Mouse (Mus musculus) CD8-positive naive resting alpha-beta T cell, adult 2 months (primary cell): ENCODE data around the gene Mapk12.
A peak's percentile ranks its signal among the peaks of the same experiment; 100 is the strongest.

Experiments
- DNase-seq, 2 experiments: peaks; one replicate each; pipeline ENCODE4 v3.0.0; 2022; ENCODE audit warnings: low read depth in 2 of 2, low spot score in 2 of 2

Mapk12 gene

DNA sequence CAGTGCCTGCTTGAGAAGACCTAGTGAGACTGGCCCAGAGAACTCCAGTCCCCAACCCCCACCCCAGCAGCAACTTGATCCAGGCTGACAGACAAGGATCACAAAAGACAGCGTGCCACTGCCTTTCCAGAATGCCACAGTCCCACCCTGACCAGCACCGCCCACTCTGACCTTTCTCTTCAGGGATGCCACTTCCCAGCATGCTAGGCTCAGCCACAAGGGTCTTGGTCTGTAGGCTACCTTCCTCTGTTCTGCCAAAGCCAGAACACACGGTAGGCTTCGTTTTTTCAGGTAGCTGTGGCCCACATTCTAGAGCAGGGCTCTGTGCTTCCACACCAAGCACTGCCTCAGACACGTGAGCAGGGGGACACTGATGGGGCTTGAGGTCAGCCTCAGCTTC is 37.9 kb downstream of the Mapk12 start:
- DNase-seq, result no peak

DNA sequence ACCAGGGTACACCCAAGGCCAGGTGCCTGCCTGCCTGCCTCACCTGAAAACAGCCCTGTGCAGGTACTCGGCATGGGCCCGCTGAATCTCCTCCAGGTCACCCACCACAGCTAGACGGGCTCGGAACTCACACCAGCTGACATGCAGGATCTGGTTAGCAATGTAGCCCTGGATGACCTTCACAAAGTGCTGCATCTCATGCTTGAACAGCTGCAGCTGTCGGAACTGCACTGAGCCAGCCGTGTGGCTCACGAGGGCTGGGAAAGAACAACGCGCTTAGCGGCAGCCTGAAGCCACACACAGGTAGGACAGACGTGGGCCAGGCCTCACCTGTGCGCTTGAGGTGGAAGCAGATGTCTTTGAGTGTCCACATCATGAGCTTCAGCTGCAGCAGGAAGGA is 39.7 kb downstream of the Mapk12 start:
- DNase-seq, result no peak

DNA sequence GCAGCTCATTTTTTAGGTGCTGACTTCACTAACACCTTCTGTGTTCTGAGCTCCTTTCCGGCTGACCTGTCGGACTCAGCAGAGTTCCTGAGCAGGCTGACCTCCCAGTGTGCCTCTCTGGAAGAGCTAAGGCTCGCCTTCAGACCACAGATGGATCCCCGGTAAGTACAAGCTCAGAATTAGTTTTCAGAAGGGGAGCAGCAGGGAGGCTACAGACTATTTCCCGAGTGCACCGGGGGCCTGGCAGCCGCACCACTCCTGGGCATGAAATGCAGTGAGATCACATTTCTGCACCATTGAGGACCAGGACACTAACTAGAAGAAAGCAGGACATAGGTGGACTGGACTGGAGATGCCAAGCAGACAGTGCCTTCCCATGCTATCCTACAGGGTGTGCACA is 41.9 kb downstream of the Mapk12 start:
- no peak for DNase-seq

DNA sequence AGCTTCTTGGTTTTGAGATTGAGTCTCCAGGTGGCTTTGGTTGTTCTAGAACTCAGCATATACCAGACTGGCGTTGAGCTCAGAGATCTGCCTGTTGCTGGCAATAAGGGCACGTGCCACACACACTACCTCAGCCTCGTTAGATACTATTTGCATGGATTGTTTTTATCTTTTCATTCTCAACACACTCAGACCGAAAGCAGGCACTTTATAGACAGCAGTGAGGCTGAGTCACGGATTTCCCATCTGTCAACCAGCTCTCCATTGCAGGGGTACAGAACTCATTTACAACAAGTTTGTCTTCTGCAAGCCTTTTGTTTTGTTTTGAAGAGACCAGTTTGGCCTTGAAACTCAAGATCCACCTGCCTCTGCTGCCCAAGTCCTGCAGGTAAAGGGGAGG is 43.1 kb downstream of the Mapk12 start:
- no peak for DNase-seq

- no peak for DNase-seq
Measured at GRCm38 (mm10) chr15:89092181-89092580, 48.3 kb downstream of the Mapk12 start.

DNA sequence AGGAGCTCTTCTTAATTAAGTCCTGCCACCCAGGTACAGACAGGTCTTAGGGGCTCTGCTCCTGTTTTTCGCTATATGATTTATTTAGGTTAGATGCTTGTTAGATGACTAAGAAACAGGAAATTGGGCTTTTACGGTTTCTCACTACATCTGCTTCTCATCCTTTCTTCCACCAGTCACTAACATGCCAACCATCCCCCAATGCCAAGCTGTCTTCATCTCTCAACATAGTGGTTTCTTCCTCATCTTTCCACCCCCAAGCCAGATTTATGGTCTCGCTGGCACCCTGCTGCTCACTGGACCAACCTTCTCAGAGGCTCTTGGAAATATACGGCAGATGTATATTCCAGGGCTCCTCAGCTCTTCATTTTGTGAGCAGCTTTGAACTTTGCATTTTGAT is 49.8 kb downstream of the Mapk12 start:
- DNase-seq, result no peak

DNA sequence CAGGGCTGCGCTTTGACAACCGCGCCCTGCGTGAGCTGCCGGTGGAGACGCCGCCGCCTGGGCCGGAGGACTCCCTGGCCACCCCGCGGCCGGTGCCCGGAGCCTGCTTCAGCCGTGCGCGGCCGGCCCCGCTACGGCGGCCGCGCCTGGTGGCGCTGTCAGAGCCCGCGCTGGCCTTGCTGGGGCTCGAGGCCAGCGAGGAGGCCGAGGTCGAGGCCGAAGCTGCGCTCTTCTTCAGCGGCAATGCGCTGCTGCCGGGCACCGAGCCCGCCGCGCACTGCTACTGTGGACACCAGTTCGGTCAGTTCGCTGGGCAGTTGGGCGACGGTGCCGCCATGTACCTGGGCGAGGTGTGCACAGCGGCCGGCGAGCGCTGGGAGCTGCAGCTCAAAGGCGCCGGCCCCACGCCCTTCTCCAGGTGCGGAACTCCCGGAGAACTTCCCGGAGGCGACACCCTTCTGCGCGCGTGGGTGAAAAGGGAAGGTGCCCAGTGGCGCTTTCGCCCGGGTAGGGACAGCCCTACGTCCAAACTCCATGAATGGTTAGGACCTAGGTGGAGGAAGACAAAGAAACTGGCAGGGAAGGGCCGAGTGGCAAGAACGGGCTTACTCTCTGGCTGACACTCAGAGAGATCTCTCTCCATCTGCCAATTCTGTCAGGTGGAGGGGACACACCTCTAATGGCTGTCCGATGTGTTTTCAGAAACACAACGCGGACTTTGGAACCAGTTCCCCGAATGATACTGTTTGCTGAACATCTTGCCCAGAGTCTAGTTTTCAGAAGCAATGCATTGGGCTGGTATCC is 51.1 kb downstream of the Mapk12 start:
- DNase-seq, result no peak

DNA sequence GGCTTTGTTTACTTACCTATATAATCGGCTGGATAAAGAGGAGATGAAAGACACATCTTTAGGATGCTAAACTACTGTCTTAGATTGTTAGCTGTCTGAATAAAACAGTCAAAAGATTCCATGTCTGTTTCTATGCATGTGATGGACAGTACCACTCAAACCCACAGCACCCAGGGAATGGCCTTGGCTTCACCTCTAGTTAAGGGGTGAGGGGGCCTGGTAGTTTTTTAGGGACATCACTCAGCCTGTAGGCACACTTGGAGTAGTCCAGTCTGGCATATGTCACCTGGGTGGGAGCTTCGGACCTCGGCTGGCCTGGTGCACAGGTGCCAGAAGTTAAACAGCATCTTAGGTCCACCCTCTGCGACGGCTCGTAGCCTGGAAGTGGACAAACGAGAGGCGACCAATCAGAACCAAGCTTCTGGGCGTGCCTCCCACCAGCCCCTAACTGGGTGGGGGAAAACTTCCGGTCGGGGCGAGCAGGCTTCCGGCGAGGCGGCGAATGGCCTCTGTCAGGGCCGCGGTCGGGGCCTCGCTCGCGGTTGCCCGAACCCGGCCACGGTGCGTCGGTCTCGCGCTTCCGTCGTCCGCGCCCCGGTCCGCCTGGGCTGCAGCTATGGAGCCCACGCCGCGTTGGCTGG is 51.8 kb downstream of the Mapk12 start, which contains the start of gene Selenoo:
TSS of gene Selenoo (plus strand) at position 478 of the 641 bp plus-strand sequence.
- DNase-seq, result peak; percentile 50 to 54

GRCm38 (mm10) chr15:89084826-89085225 is 55.7 kb downstream of the Mapk12 start:
- no peak for DNase-seq

GRCm38 (mm10) chr15:89083906-89084305 is 56.6 kb downstream of the Mapk12 start:
- DNase-seq, result no peak
